Mouse (Mus musculus) limb, embryonic 14.5 days (tissue): Measurements from ENCODE around the gene Fgfr2. TPM values are rescaled to one million over a fixed set of nuclear protein-coding genes. Genes with fewer than 3 reads are reported as not detected.
A peak's percentile ranks its signal among the peaks of the same experiment; 100 is the strongest.
"Not testable (repeated sequence)": the region's sequence is repeated elsewhere in the genome, so short reads cannot be mapped to it uniquely, and the experiment has no call there.

Experiments used
- ATAC-seq: fragments of 200-750 bp; cut with Nextera tagmentation; 2 replicates; pipeline ENCODE4 v1.8.0; 2017; ENCODE audit warnings: low read depth, moderate number of reproducible peaks, moderate TSS enrichment; ENCODE audit not compliant: low FRiP score
- DNase-seq: peaks from one replicate; pipeline ENCODE4 v3.0.0-alpha.2; 2015; ENCODE audit warnings: low spot score
- H3K27ac ChIP-seq: fragments of 300-500 bp; sonication (generic); replicated peaks from 2 replicates; pipeline ENCODE4 v1.5.1; 2014; ENCODE audit warnings: low read depth, mild to moderate bottlenecking, low read length, moderate library complexity, mixed read lengths
- H3K27me3 ChIP-seq: fragments of 300-500 bp; sonication (generic); 2 replicates; pipeline ENCODE4 v1.6.1; 2014; ENCODE audit warnings: low read length, mixed read lengths; ENCODE audit not compliant: control insufficient read depth, insufficient read depth
- H3K36me3 ChIP-seq: fragments of 300-500 bp; sonication (generic); 2 replicates; pipeline ENCODE4 v1.6.1; 2014; ENCODE audit warnings: mild to moderate bottlenecking, low read length, moderate library complexity, mixed read lengths; ENCODE audit not compliant: control insufficient read depth, insufficient read depth
- H3K4me1 ChIP-seq: fragments of 300-500 bp; sonication (generic); 2 replicates; pipeline ENCODE4 v1.6.1; 2014; ENCODE audit warnings: antibody characterized with exemption, low read length, mixed read lengths; ENCODE audit not compliant: control insufficient read depth, insufficient read depth
- H3K4me2 ChIP-seq: fragments of 300-500 bp; sonication (generic); replicated peaks from 2 replicates; pipeline ENCODE4 v1.6.1; 2014; ENCODE audit warnings: low read depth, mild to moderate bottlenecking, low read length, moderate library complexity; ENCODE audit not compliant: severe bottlenecking
- H3K4me3 ChIP-seq: fragments of 300-500 bp; sonication (generic); replicated peaks from 2 replicates; pipeline ENCODE4 v1.5.1; 2014; ENCODE audit warnings: low read length
- H3K9ac ChIP-seq: fragments of 300-500 bp; sonication (generic); 2 replicates; pipeline ENCODE4 v1.6.1; 2014; ENCODE audit warnings: mild to moderate bottlenecking, low read depth, low read length, moderate library complexity; ENCODE audit not compliant: severe bottlenecking
- H3K9me3 ChIP-seq: fragments of 300-500 bp; sonication (generic); 2 replicates; pipeline ENCODE4 v1.6.1; 2016; ENCODE audit warnings: low read length; ENCODE audit not compliant: control insufficient read depth
- POLR2A ChIP-seq: fragments of 200-500 bp; IDR thresholded peaks from 2 replicates; pipeline ENCODE4 v1.8.0; 2012; ENCODE audit warnings: inconsistent platforms, mild to moderate bottlenecking, moderate library complexity, borderline replicate concordance; ENCODE audit not compliant: insufficient read depth, insufficient read length; ENCODE audit errors: extremely low read depth
- WGBS: fragments of 180-500 bp; shearing (Covaris S2); extraction: QIAGEN DNeasy Blood & Tissue Kit; methylation state at CpG from one replicate; pipeline ENCODE4 v1.1.7; 2014; 5-methylcytosine and 5-hydroxymethylcytosine counted together
- polyA plus RNA-seq, 2 experiments: library from polyadenylated mRNA; depleted of rRNA in 1 of 2; stranded (reverse) in 1 of 2; unstranded in 1 of 2; fragments of >200 nt; fragmentation: Nextera tagmentation in 1 of 2; extraction: Ambion mirVana in 1 of 2; gene quantifications; 2 replicates each; pipeline versions ENCODE4 v1.2.1 to v1.2.3; 2012 to 2014

Fgfr2 gene
- polyA plus RNA-seq, 2 experiments = 131 to 133 TPM

GRCm38 (mm10) chr7:130492026-130492425 lies 2631.1 kb downstream of the Fgfr2 start:
- H3K4me1 ChIP-seq = no peaks in the 10 kb centered on the region
- H3K4me3 ChIP-seq = no peak overlapping the region
- ATAC-seq (no peak), DNase-seq (no peak)
- no peaks in the 10 kb centered on the region for H3K9me3 ChIP-seq
- no peak overlapping the region for H3K4me2 ChIP-seq
- no peak for TF ChIP-seq POLR2A
- H3K27ac ChIP-seq = no peak overlapping the region
- H3K36me3 ChIP-seq = peaks cover 3% of the 10 kb centered on the region; the same call in 1 of the 2 replicates
- H3K9ac ChIP-seq = no peak overlapping the region
- H3K27me3 ChIP-seq = no peaks in the 10 kb centered on the region

- H3K4me1 ChIP-seq, H3K9ac ChIP-seq, ATAC-seq, H3K27ac ChIP-seq, H3K4me2 ChIP-seq, H3K27me3 ChIP-seq, H3K4me3 ChIP-seq, DNase-seq, H3K9me3 ChIP-seq: not testable (repeated sequence)
- WGBS = 87% methylated on average over 3 of the region's 3 CpGs
- peaks cover 15% of the 10 kb centered on the region for H3K36me3 ChIP-seq
These were observed 2644.1 kb downstream of the Fgfr2 start for GRCm38 (mm10) chr7:130479003-130479402.

GRCm38 (mm10) chr7:130475970-130476369 lies 2647.2 kb downstream of the Fgfr2 start:
- Histone ChIP-seq H3K4me3 (no peak overlapping the region), H3K9ac (no peak overlapping the region), H3K4me2 (no peak overlapping the region), H3K27ac (no peak overlapping the region), H3K36me3 (peaks cover 10% of the 10 kb centered on the region), H3K9me3 (no peaks in the 10 kb centered on the region), H3K4me1 (peaks cover 3% of the 10 kb centered on the region; the same call in 1 of the 2 replicates), H3K27me3 (no peaks in the 10 kb centered on the region)
- DNase-seq = peak; percentile 56
- no peak for TF ChIP-seq POLR2A
- ATAC-seq = peak; percentile 80
- 8% methylated on average over 2 of the region's 2 CpGs for WGBS

- Histone ChIP-seq H3K9me3 (no peaks in the 10 kb centered on the region), H3K4me1 (peaks cover 4% of the 10 kb centered on the region; the same call in 1 of the 2 replicates), H3K36me3 (peaks cover 6% of the 10 kb centered on the region; the same call in 1 of the 2 replicates), H3K27ac (no peak overlapping the region), H3K4me3 (no peak overlapping the region), H3K9ac (no peak overlapping the region), H3K4me2 (no peak overlapping the region), H3K27me3 (no peaks in the 10 kb centered on the region)
- TF ChIP-seq POLR2A = no peak
- DNase-seq (no peak), ATAC-seq (no peak)
- 74% methylated on average over 3 of the region's 3 CpGs for WGBS
These were observed 2649.3 kb downstream of the Fgfr2 start for GRCm38 (mm10) chr7:130473881-130474280.

- DNase-seq = no peak
- no peaks in the 10 kb centered on the region for H3K27me3 ChIP-seq
- no peak for TF ChIP-seq POLR2A
These were observed 2650.5 kb downstream of the Fgfr2 start for GRCm38 (mm10) chr7:130472683-130473082.

GRCm38 (mm10) chr7:130471045-130471444 lies 2652.1 kb downstream of the Fgfr2 start:
- H3K4me3 ChIP-seq = no peak overlapping the region
- TF ChIP-seq POLR2A = no peak
- no peaks in the 10 kb centered on the region for H3K27me3 ChIP-seq
- H3K4me2 ChIP-seq = no peak overlapping the region
- H3K4me1 ChIP-seq = peaks cover 4% of the 10 kb centered on the region; the same call in 1 of the 2 replicates
- no peak overlapping the region for H3K9ac ChIP-seq
- ATAC-seq = no peak
- peaks cover 6% of the 10 kb centered on the region; the same call in 1 of the 2 replicates for H3K36me3 ChIP-seq
- H3K9me3 ChIP-seq = no peaks in the 10 kb centered on the region
- WGBS = 56% methylated on average over 6 of the region's 6 CpGs
- H3K27ac ChIP-seq = no peak overlapping the region
- DNase-seq = no peak

More at GRCm38 (mm10) chr7:130472683-130473082, 2650.5 kb downstream of the Fgfr2 start:
- Histone ChIP-seq H3K36me3 (peaks cover 6% of the 10 kb centered on the region; the same call in 1 of the 2 replicates), H3K4me2 (no peak overlapping the region), H3K9ac (no peak overlapping the region), H3K27ac (no peak overlapping the region), H3K4me1 (peaks cover 4% of the 10 kb centered on the region; the same call in 1 of the 2 replicates), H3K4me3 (no peak overlapping the region), H3K9me3 (no peaks in the 10 kb centered on the region)
- 78% methylated on average over 6 of the region's 6 CpGs for WGBS
- no peak for ATAC-seq
